Mouse (Mus musculus): ENCODE measurements around the gene Colq. TPM values are rescaled to one million over a fixed set of nuclear protein-coding genes. Genes with fewer than 3 reads are reported as not detected.
A peak's percentile ranks its signal among the peaks of the same experiment; 100 is the strongest.

Gene Colq
- polyA plus RNA-seq, 1 experiment from 2014 or later = 0.50 TPM

GRCm38 (mm10) chr14:31510322-31510721 is 80.8 kb downstream of the Colq start:
- Histone ChIP-seq H3K27me3 (replicated peaks; ENCODE audit: control insufficient read depth, insufficient read depth, low read length) (no peaks in the 10 kb centered on the region), H3K4me1 (ENCODE audit: control insufficient read depth, insufficient read depth, low read depth, low read length) (no peaks in the 10 kb centered on the region), H3K27ac (ENCODE audit: low read depth, low read length) (no peak overlapping the region), H3K4me2 (ENCODE audit: low read length) (no peak overlapping the region), H3K9me3 (ENCODE audit: control insufficient read depth, low read length) (peaks cover 8% of the 10 kb centered on the region; the same call in 1 of the 2 replicates), H3K4me3 (ENCODE audit: low read length) (no peak overlapping the region), H3K36me3 (ENCODE audit: control insufficient read depth, insufficient read depth, low read length) (peaks cover 28% of the 10 kb centered on the region), H3K9ac (ENCODE audit: low read depth, low read length) (no peak overlapping the region)
- 89% methylated on average over 3 of the region's 3 CpGs for WGBS
- ATAC-seq = no peak

- Histone ChIP-seq H3K9ac (ENCODE audit: low read depth, low read length) (no peak overlapping the region), H3K9me3 (ENCODE audit: control insufficient read depth, low read length) (peaks cover 8% of the 10 kb centered on the region; the same call in 1 of the 2 replicates), H3K36me3 (ENCODE audit: control insufficient read depth, insufficient read depth, low read length) (peaks cover 31% of the 10 kb centered on the region), H3K4me1 (ENCODE audit: control insufficient read depth, insufficient read depth, low read depth, low read length) (no peaks in the 10 kb centered on the region), H3K4me3 (ENCODE audit: low read length) (no peak overlapping the region), H3K27me3 (replicated peaks; ENCODE audit: control insufficient read depth, insufficient read depth, low read length) (no peaks in the 10 kb centered on the region), H3K27ac (ENCODE audit: low read depth, low read length) (no peak overlapping the region), H3K4me2 (ENCODE audit: low read length) (no peak overlapping the region)
- no peak for ATAC-seq
- WGBS = 98% methylated on average over 2 of the region's 2 CpGs
These were observed 81.2 kb downstream of the Colq start for GRCm38 (mm10) chr14:31509911-31510310.

GRCm38 (mm10) chr14:31506456-31506855 is 84.7 kb downstream of the Colq start:
- 97% methylated on average over 6 of the region's 6 CpGs for WGBS
- Histone ChIP-seq H3K9ac (ENCODE audit: low read depth, low read length) (no peak overlapping the region), H3K4me2 (ENCODE audit: low read length) (no peak overlapping the region), H3K36me3 (ENCODE audit: control insufficient read depth, insufficient read depth, low read length) (peaks cover 55% of the 10 kb centered on the region), H3K9me3 (ENCODE audit: control insufficient read depth, low read length) (no peaks in the 10 kb centered on the region), H3K4me1 (ENCODE audit: control insufficient read depth, insufficient read depth, low read depth, low read length) (no peaks in the 10 kb centered on the region), H3K27me3 (replicated peaks; ENCODE audit: control insufficient read depth, insufficient read depth, low read length) (no peaks in the 10 kb centered on the region), H3K4me3 (ENCODE audit: low read length) (no peak overlapping the region), H3K27ac (ENCODE audit: low read depth, low read length) (no peak overlapping the region)
- ATAC-seq = no peak

- peaks cover 52% of the 10 kb centered on the region for H3K36me3 ChIP-seq (ENCODE audit: control insufficient read depth, insufficient read depth, low read length)
- no peak overlapping the region for H3K4me2 ChIP-seq (ENCODE audit: low read length)
- no peak for ATAC-seq
- H3K4me3 ChIP-seq (ENCODE audit: low read length) = no peak overlapping the region
- no peak overlapping the region for H3K9ac ChIP-seq (ENCODE audit: low read depth, low read length)
- H3K4me1 ChIP-seq (ENCODE audit: control insufficient read depth, insufficient read depth, low read depth, low read length) = no peaks in the 10 kb centered on the region
- H3K9me3 ChIP-seq (ENCODE audit: control insufficient read depth, low read length) = no peaks in the 10 kb centered on the region
- H3K27ac ChIP-seq (ENCODE audit: low read depth, low read length) = no peak overlapping the region
- WGBS = 89% methylated on average over 13 of the region's 13 CpGs
- H3K27me3 ChIP-seq (replicated peaks; ENCODE audit: control insufficient read depth, insufficient read depth, low read length) = no peaks in the 10 kb centered on the region
These were observed 87.7 kb downstream of the Colq start for GRCm38 (mm10) chr14:31503406-31503805.

- Histone ChIP-seq H3K36me3 (ENCODE audit: control insufficient read depth, insufficient read depth, low read length) (peaks cover 26% of the 10 kb centered on the region), H3K9me3 (ENCODE audit: control insufficient read depth, low read length) (no peaks in the 10 kb centered on the region), H3K4me1 (ENCODE audit: control insufficient read depth, insufficient read depth, low read depth, low read length) (peaks cover 18% of the 10 kb centered on the region), H3K4me2 (ENCODE audit: low read length) (no peak overlapping the region), H3K9ac (ENCODE audit: low read depth, low read length) (no peak overlapping the region), H3K4me3 (ENCODE audit: low read length) (no peak overlapping the region), H3K27me3 (replicated peaks; ENCODE audit: control insufficient read depth, insufficient read depth, low read length) (no peaks in the 10 kb centered on the region), H3K27ac (ENCODE audit: low read depth, low read length) (no peak overlapping the region)
- no peak for ATAC-seq
- WGBS = 90% methylated on average over 1 of the region's 1 CpGs
These were observed 91.6 kb downstream of the Colq start for GRCm38 (mm10) chr14:31499526-31499925.

GRCm38 (mm10) chr14:31496241-31496646 is 94.9 kb downstream of the Colq start:
- Histone ChIP-seq H3K36me3 (ENCODE audit: control insufficient read depth, insufficient read depth, low read length) (peaks cover 2% of the 10 kb centered on the region), H3K4me2 (ENCODE audit: low read length) (peak overlapping the region; percentile 71), H3K4me1 (ENCODE audit: control insufficient read depth, insufficient read depth, low read depth, low read length) (peaks cover 29% of the 10 kb centered on the region), H3K9ac (ENCODE audit: low read depth, low read length) (peak overlapping the region; percentile 89), H3K4me3 (ENCODE audit: low read length) (peak overlapping the region; percentile 80), H3K27me3 (replicated peaks; ENCODE audit: control insufficient read depth, insufficient read depth, low read length) (no peaks in the 10 kb centered on the region), H3K27ac (ENCODE audit: low read depth, low read length) (no peak overlapping the region), H3K9me3 (ENCODE audit: control insufficient read depth, low read length) (no peaks in the 10 kb centered on the region)
- no peak for ATAC-seq
- WGBS = 51% methylated on average over 7 of the region's 7 CpGs

- Histone ChIP-seq H3K27me3 (replicated peaks; ENCODE audit: control insufficient read depth, insufficient read depth, low read length) (no peaks in the 10 kb centered on the region), H3K4me3 (ENCODE audit: low read length) (peak overlapping the region; percentile 80), H3K9ac (ENCODE audit: low read depth, low read length) (peak overlapping the region; percentile 89), H3K27ac (ENCODE audit: low read depth, low read length) (peak overlapping the region; percentile 84), H3K4me2 (ENCODE audit: low read length) (peak overlapping the region; percentile 71), H3K9me3 (ENCODE audit: control insufficient read depth, low read length) (no peaks in the 10 kb centered on the region), H3K4me1 (ENCODE audit: control insufficient read depth, insufficient read depth, low read depth, low read length) (peaks cover 29% of the 10 kb centered on the region), H3K36me3 (ENCODE audit: control insufficient read depth, insufficient read depth, low read length) (peaks cover under 1% of the 10 kb centered on the region)
- ATAC-seq = no peak
- WGBS = 7% methylated on average over 8 of the region's 8 CpGs
These were observed 95.6 kb downstream of the Colq start for GRCm38 (mm10) chr14:31495538-31495937.

- ATAC-seq = peak; percentile 97
- Histone ChIP-seq H3K36me3 (ENCODE audit: control insufficient read depth, insufficient read depth, low read length) (no peaks in the 10 kb centered on the region), H3K4me3 (ENCODE audit: low read length) (peak within 1 kb of the TSS; percentile 80), H3K27me3 (replicated peaks; ENCODE audit: control insufficient read depth, insufficient read depth, low read length) (no peaks in the 10 kb centered on the region), H3K9me3 (ENCODE audit: control insufficient read depth, low read length) (no peaks in the 10 kb centered on the region), H3K27ac (ENCODE audit: low read depth, low read length) (peak within 1 kb of the TSS; percentile 84), H3K4me2 (ENCODE audit: low read length) (peak within 1 kb of the TSS; percentile 85), H3K9ac (ENCODE audit: low read depth, low read length) (peak within 1 kb of the TSS; percentile 89), H3K4me1 (ENCODE audit: control insufficient read depth, insufficient read depth, low read depth, low read length) (peaks cover 29% of the 10 kb centered on the region)
- under 1% methylated on average over 46 of the region's 49 CpGs for WGBS
These were observed 96.1 kb downstream of the Colq start, which contains the start of gene Mettl6 for GRCm38 (mm10) chr14:31494975-31495455. TSS of gene Mettl6 (minus strand) at chr14:31495040.

- Histone ChIP-seq H3K9me3 (ENCODE audit: control insufficient read depth, low read length) (no peaks in the 10 kb centered on the region), H3K27me3 (replicated peaks; ENCODE audit: control insufficient read depth, insufficient read depth, low read length) (no peaks in the 10 kb centered on the region), H3K4me1 (ENCODE audit: control insufficient read depth, insufficient read depth, low read depth, low read length) (peaks cover 29% of the 10 kb centered on the region), H3K27ac (ENCODE audit: low read depth, low read length) (peak within 1 kb of the TSS; percentile 84), H3K9ac (ENCODE audit: low read depth, low read length) (peak within 1 kb of the TSS; percentile 89), H3K4me2 (ENCODE audit: low read length) (peak within 1 kb of the TSS; percentile 85), H3K4me3 (ENCODE audit: low read length) (peak within 1 kb of the TSS; percentile 80), H3K36me3 (ENCODE audit: control insufficient read depth, insufficient read depth, low read length) (no peaks in the 10 kb centered on the region)
- ATAC-seq = peak; percentile 3; the same call in 1 of the 2 replicates
- WGBS = 1% methylated on average over 37 of the region's 37 CpGs
These were observed 96.7 kb downstream of the Colq start, which contains the start of gene Eaf1 for GRCm38 (mm10) chr14:31494349-31494974. TSS of gene Eaf1 (plus strand) at chr14:31494399.
